Mouse (Mus musculus) testis, adult 2 months (tissue): ENCODE measurements at regions not wholly inside any gene's neighbourhood (a gene's known extent, or its start where the extent isn't known, plus 50 kb on each side); places are given as distances from the start of the nearest gene placed in this dataset.

Source experiments
- CTCF ChIP-seq: fragments of 200-500 bp; IDR thresholded peaks from 2 replicates; pipeline ENCODE4 v1.5.1; 2012; ENCODE audit warnings: low read depth, mild to moderate bottlenecking, inconsistent platforms, low read length, moderate library complexity; ENCODE audit not compliant: control insufficient read depth, insufficient read depth, insufficient replicate concordance
- POLR2A ChIP-seq: fragments of 200-500 bp; IDR thresholded peaks from 2 replicates; pipeline ENCODE4 v1.6.1; 2012; ENCODE audit warnings: low read depth, mild to moderate bottlenecking, inconsistent platforms, low read length, moderate library complexity; ENCODE audit not compliant: control insufficient read depth

GRCm38 (mm10) chr16:63225097-63225496, 371.0 kb downstream of the Pros1 start:
- TF ChIP-seq POLR2A (no peak), CTCF (no peak)
